Mouse (Mus musculus) brain, embryonic 14.5 days (tissue): ENCODE data around the gene Sgms2.

Experiments
- CTCF ChIP-seq: fragments of 200-500 bp; IDR thresholded peaks from 2 replicates; pipeline ENCODE4 v1.5.1; 2012; ENCODE audit warnings: inconsistent platforms, mild to moderate bottlenecking, moderate library complexity, borderline replicate concordance; ENCODE audit not compliant: insufficient read depth, insufficient read length; ENCODE audit errors: extremely low read depth
- POLR2A ChIP-seq: fragments of 200-500 bp; IDR thresholded peaks from 2 replicates; pipeline ENCODE4 v1.6.1; 2012; ENCODE audit warnings: mild to moderate bottlenecking, inconsistent platforms, borderline replicate concordance; ENCODE audit not compliant: poor library complexity, insufficient read depth, insufficient read length, severe bottlenecking; ENCODE audit errors: extremely low read depth

DNA sequence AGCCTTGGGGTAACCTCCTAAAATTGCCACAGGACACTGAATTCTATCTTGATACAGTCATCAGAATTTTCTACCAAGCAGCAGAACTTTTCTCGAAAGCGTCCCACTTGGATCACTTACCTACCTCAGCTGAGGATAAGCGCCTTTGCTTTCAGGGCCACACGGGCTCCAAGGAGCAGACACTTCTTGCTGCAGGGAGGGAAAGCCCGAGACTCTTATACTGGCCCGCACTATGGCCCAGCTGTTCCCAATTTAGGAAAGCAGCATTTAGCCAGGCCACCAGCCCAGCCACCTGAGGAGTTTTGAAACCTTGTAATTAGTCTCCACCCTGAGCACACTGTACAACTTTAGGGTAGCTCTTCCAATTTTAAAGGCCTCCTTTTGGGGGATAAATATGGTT lies 147.9 kb downstream of the Sgms2 start:
- TF ChIP-seq POLR2A (no peak), CTCF (no peak)
